Mouse (Mus musculus): ENCODE measurements around the gene Olfr1238.

Gene Olfr1238

DNA sequence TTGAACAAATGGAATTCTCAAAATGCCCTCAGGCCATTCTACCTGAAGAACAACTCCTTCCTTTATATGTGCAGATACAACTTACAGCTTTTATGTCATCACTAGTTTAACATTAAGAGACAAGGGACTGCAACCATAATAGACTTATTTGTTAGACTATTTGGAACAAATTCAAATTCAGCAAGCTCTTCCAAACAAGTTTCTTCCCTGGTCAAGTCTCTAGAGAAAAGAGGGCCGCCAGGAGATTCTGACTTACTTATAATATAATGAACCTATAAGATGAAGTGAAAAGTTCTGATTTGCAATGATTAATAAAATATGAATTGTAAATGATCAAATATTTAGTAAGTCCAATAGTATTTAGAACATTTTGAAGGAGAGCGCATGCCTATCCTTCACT, at the start of gene Olfr1238:
TSS of gene Olfr1238 (minus strand) at position 101 of the 400 bp plus-strand sequence.
- DNase-seq (ENCODE audit: low read depth, low spot score): no peak

- DNase-seq (ENCODE audit: low read depth, low spot score): no peak
Measured at GRCm38 (mm10) chr2:89442900-89443299, 33.4 kb upstream of the Olfr1238 start, which contains the start of gene Olfr1240. Gene Olfr1240, minus strand, starts transcription at chr2:89443000.

DNA sequence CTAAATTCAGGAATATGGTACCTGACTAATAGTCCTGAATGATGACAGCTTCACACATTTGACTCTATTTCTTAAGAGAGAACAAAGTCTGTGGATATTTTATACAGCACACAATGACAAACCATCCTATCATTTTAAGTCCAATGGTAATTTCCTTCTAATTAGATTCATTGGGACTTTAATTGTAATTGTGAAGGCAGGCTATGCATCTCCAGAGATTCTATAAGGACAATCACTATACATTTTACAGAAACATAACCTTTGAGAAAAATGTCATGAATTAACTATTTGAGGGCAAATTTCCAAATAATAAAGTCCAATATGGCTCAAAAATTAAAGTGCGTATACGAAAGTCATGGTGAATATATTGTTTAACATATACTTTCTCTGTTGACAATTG, 10.8 kb upstream of the Olfr1238 start, which contains the start of gene Olfr1239:
TSS of gene Olfr1239 (minus strand) at position 101 of the 400 bp plus-strand sequence.
- DNase-seq (ENCODE audit: low read depth, low spot score): no peak

GRCm38 (mm10) chr2:89414557-89414956, 5.1 kb upstream of the Olfr1238 start:
- DNase-seq (ENCODE audit: low read depth, low spot score): no peak

DNA sequence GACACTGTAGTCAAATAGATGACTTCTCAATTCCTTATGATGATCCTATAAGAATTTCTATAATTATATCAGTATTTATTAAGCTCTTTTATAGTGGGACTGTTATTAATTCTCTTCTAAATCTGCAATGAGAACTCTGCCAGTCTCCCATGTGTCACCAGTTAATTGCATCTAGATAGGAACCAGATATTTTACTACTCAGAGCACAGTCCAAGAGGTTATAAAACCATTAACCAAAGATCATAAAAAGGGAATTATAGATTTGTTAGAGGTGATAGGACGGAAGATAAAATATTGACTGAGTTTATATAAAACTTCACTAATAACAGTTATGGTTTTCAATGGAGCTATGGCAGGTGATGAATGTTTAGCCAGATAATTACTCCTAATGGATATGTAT, 8.6 kb downstream of the Olfr1238 start:
- DNase-seq (ENCODE audit: low read depth, low spot score): no peak

GRCm38 (mm10) chr2:89364765-89365164, 44.7 kb downstream of the Olfr1238 start, which contains the start of gene Olfr1234:
Gene Olfr1234, minus strand, starts transcription at chr2:89364865.
- DNase-seq (ENCODE audit: low read depth, low spot score): no peak
